Mouse (Mus musculus) forebrain, embryonic 13.5 days (tissue): ENCODE measurements at regions not wholly inside any gene's neighbourhood (a gene's known extent, or its start where the extent isn't known, plus 50 kb on each side); places are given as distances from the start of the nearest gene placed in this dataset.

Experiments used
- ATAC-seq: fragments of 200-750 bp; cut with Nextera tagmentation; 2 replicates; pipeline ENCODE4 v1.8.0; 2017
- H3K27ac ChIP-seq: fragments of 300-500 bp; sonication (generic); 2 replicates; pipeline ENCODE4 v1.5.1; 2015; ENCODE audit warnings: inconsistent platforms, mild to moderate bottlenecking, moderate library complexity
- H3K27me3 ChIP-seq: fragments of 300-500 bp; sonication (generic); 2 replicates; pipeline ENCODE4 v1.6.1; 2015; ENCODE audit warnings: mild to moderate bottlenecking, inconsistent platforms
- H3K36me3 ChIP-seq: fragments of 300-500 bp; sonication (generic); 2 replicates; pipeline ENCODE4 v1.6.1; 2015; ENCODE audit warnings: mild to moderate bottlenecking, inconsistent platforms; ENCODE audit not compliant: poor library complexity, severe bottlenecking
- H3K4me1 ChIP-seq: fragments of 300-500 bp; sonication (generic); 2 replicates; pipeline ENCODE4 v1.6.1; 2015; ENCODE audit warnings: inconsistent platforms
- H3K4me2 ChIP-seq: fragments of 300-500 bp; sonication (generic); 2 replicates; pipeline ENCODE4 v1.6.1; 2015; ENCODE audit warnings: inconsistent platforms, mild to moderate bottlenecking, moderate library complexity
- H3K4me3 ChIP-seq: fragments of 300-500 bp; sonication (generic); 2 replicates; pipeline ENCODE4 v1.5.1; 2015; ENCODE audit warnings: mild to moderate bottlenecking, inconsistent platforms
- H3K9ac ChIP-seq: fragments of 300-500 bp; sonication (generic); 2 replicates; pipeline ENCODE4 v1.6.1; 2015; ENCODE audit warnings: mild to moderate bottlenecking, inconsistent platforms
- H3K9me3 ChIP-seq: fragments of 300-500 bp; sonication (generic); replicated peaks from 2 replicates; pipeline ENCODE4 v1.6.1; 2016; ENCODE audit warnings: inconsistent platforms
- WGBS: fragments of 180-500 bp; shearing (Covaris S2); methylation state at CpG from one replicate; pipeline ENCODE4 v1.1.7; 2015; 5-methylcytosine and 5-hydroxymethylcytosine counted together

- Histone ChIP-seq H3K27ac (no peak overlapping the region), H3K9me3 (no peaks in the 10 kb centered on the region), H3K4me3 (no peak overlapping the region), H3K4me2 (no peak overlapping the region), H3K27me3 (no peaks in the 10 kb centered on the region), H3K9ac (no peak overlapping the region), H3K36me3 (no peaks in the 10 kb centered on the region), H3K4me1 (no peaks in the 10 kb centered on the region)
- no peak for ATAC-seq
- 83% methylated on average over 2 of the region's 2 CpGs for WGBS
Observed at GRCm38 (mm10) chr8:66756639-66757038, 59.6 kb downstream of the Npy1r start.

- no peaks in the 10 kb centered on the region for H3K27me3 ChIP-seq
- no peaks in the 10 kb centered on the region for H3K36me3 ChIP-seq
- no peak overlapping the region for H3K4me3 ChIP-seq
- 88% methylated on average over 2 of the region's 2 CpGs for WGBS
- H3K9me3 ChIP-seq: no peaks in the 10 kb centered on the region
- ATAC-seq: no peak
- H3K4me2 ChIP-seq: no peak overlapping the region
- no peak overlapping the region for H3K9ac ChIP-seq
- no peaks in the 10 kb centered on the region for H3K4me1 ChIP-seq
- no peak overlapping the region for H3K27ac ChIP-seq
Observed at GRCm38 (mm10) chr8:66757830-66758229, 60.8 kb downstream of the Npy1r start.

- H3K36me3 ChIP-seq: no peaks in the 10 kb centered on the region
- H3K9me3 ChIP-seq: no peaks in the 10 kb centered on the region
- H3K27me3 ChIP-seq: no peaks in the 10 kb centered on the region
- H3K4me2 ChIP-seq: no peak overlapping the region
- H3K4me3 ChIP-seq: no peak overlapping the region
- H3K4me1 ChIP-seq: no peaks in the 10 kb centered on the region
- WGBS: 94% methylated on average over 2 of the region's 2 CpGs
- no peak overlapping the region for H3K9ac ChIP-seq
- ATAC-seq: no peak
- no peak overlapping the region for H3K27ac ChIP-seq
Observed at GRCm38 (mm10) chr8:66758519-66758918, 61.5 kb downstream of the Npy1r start.

- Histone ChIP-seq H3K9ac (no peak overlapping the region), H3K9me3 (no peaks in the 10 kb centered on the region), H3K4me3 (no peak overlapping the region), H3K4me2 (no peak overlapping the region), H3K27ac (no peak overlapping the region), H3K36me3 (no peaks in the 10 kb centered on the region), H3K27me3 (no peaks in the 10 kb centered on the region), H3K4me1 (no peaks in the 10 kb centered on the region)
- no peak for ATAC-seq
Observed at GRCm38 (mm10) chr8:66759716-66760115, 62.7 kb downstream of the Npy1r start.

- no peak overlapping the region for H3K4me3 ChIP-seq
- H3K27ac ChIP-seq: no peak overlapping the region
- ATAC-seq: no peak
- 89% methylated on average over 3 of the region's 3 CpGs for WGBS
- no peak overlapping the region for H3K9ac ChIP-seq
- no peaks in the 10 kb centered on the region for H3K36me3 ChIP-seq
- H3K9me3 ChIP-seq: no peaks in the 10 kb centered on the region
- H3K4me1 ChIP-seq: no peaks in the 10 kb centered on the region
- no peak overlapping the region for H3K4me2 ChIP-seq
- H3K27me3 ChIP-seq: no peaks in the 10 kb centered on the region
Observed at GRCm38 (mm10) chr8:66760958-66761583, 64.1 kb downstream of the Npy1r start.

GRCm38 (mm10) chr8:66764992-66765528, 68.1 kb downstream of the Npy1r start:
- Histone ChIP-seq H3K4me2 (no peak overlapping the region), H3K27ac (no peak overlapping the region), H3K4me3 (no peak overlapping the region), H3K9me3 (no peaks in the 10 kb centered on the region), H3K27me3 (no peaks in the 10 kb centered on the region), H3K9ac (no peak overlapping the region), H3K36me3 (no peaks in the 10 kb centered on the region), H3K4me1 (no peaks in the 10 kb centered on the region)
- 51% methylated on average over 3 of the region's 3 CpGs for WGBS
- ATAC-seq: no peak

- Histone ChIP-seq H3K4me3 (no peak overlapping the region), H3K9ac (no peak overlapping the region), H3K27ac (no peak overlapping the region), H3K36me3 (no peaks in the 10 kb centered on the region), H3K9me3 (no peaks in the 10 kb centered on the region), H3K4me2 (no peak overlapping the region), H3K27me3 (no peaks in the 10 kb centered on the region), H3K4me1 (no peaks in the 10 kb centered on the region)
- no peak for ATAC-seq
Observed at GRCm38 (mm10) chr8:66768379-66768969, 71.5 kb downstream of the Npy1r start.

- Histone ChIP-seq H3K4me2 (no peak overlapping the region), H3K4me3 (no peak overlapping the region), H3K9me3 (no peaks in the 10 kb centered on the region), H3K36me3 (no peaks in the 10 kb centered on the region), H3K27me3 (no peaks in the 10 kb centered on the region), H3K9ac (no peak overlapping the region), H3K27ac (no peak overlapping the region), H3K4me1 (no peaks in the 10 kb centered on the region)
- WGBS: 81% methylated on average over 4 of the region's 4 CpGs
- peak; percentile 62; the same call in 1 of the 2 replicates for ATAC-seq
Observed at GRCm38 (mm10) chr8:66771111-66771510, 74.1 kb downstream of the Npy1r start.

GRCm38 (mm10) chr8:66772653-66773052, 75.7 kb downstream of the Npy1r start:
- Histone ChIP-seq H3K4me1 (peaks cover 9% of the 10 kb centered on the region), H3K9ac (no peak overlapping the region), H3K9me3 (no peaks in the 10 kb centered on the region), H3K36me3 (no peaks in the 10 kb centered on the region), H3K4me2 (no peak overlapping the region), H3K27me3 (no peaks in the 10 kb centered on the region), H3K4me3 (no peak overlapping the region), H3K27ac (no peak overlapping the region)
- WGBS: 87% methylated on average over 4 of the region's 4 CpGs
- no peak for ATAC-seq

GRCm38 (mm10) chr8:66777115-66777877, 80.3 kb downstream of the Npy1r start:
- Histone ChIP-seq H3K36me3 (no peaks in the 10 kb centered on the region), H3K4me3 (no peak overlapping the region), H3K27me3 (no peaks in the 10 kb centered on the region), H3K27ac (no peak overlapping the region), H3K4me1 (peaks cover 9% of the 10 kb centered on the region), H3K9ac (no peak overlapping the region), H3K4me2 (no peak overlapping the region), H3K9me3 (no peaks in the 10 kb centered on the region)
- 36% methylated on average over 14 of the region's 14 CpGs for WGBS
- ATAC-seq: peak; percentile 83

GRCm38 (mm10) chr8:66779622-66780021, 80.4 kb upstream of the Naf1 start:
- Histone ChIP-seq H3K9me3 (no peaks in the 10 kb centered on the region), H3K9ac (no peak overlapping the region), H3K36me3 (no peaks in the 10 kb centered on the region), H3K27me3 (no peaks in the 10 kb centered on the region), H3K4me3 (no peak overlapping the region), H3K4me1 (peaks cover 9% of the 10 kb centered on the region), H3K27ac (no peak overlapping the region), H3K4me2 (no peak overlapping the region)
- WGBS: 85% methylated on average over 1 of the region's 1 CpGs
- peak; percentile 46; the same call in 1 of the 2 replicates for ATAC-seq

- no peak for ATAC-seq
- Histone ChIP-seq H3K9ac (no peak overlapping the region), H3K9me3 (no peaks in the 10 kb centered on the region), H3K4me2 (no peak overlapping the region), H3K36me3 (no peaks in the 10 kb centered on the region), H3K27me3 (no peaks in the 10 kb centered on the region), H3K4me1 (peaks cover under 1% of the 10 kb centered on the region; the same call in 1 of the 2 replicates), H3K27ac (no peak overlapping the region), H3K4me3 (no peak overlapping the region)
- WGBS: 74% methylated on average over 2 of the region's 2 CpGs
Observed at GRCm38 (mm10) chr8:66782656-66783055, 77.4 kb upstream of the Naf1 start.
